Mouse (Mus musculus): Measurements from ENCODE around the gene Lmcd1. TPM values are rescaled to one million over a fixed set of nuclear protein-coding genes. Genes with fewer than 3 reads are reported as not detected.
"Not testable (repeated sequence)": the region's sequence is repeated elsewhere in the genome, so short reads cannot be mapped to it uniquely, and the experiment has no call there.

The Lmcd1 gene
- polyA plus RNA-seq (2016; fragmentation: Nextera tagmentation; extraction: Ambion mirVana), result 13.1 and 16.4 TPM in 2 replicates

DNA sequence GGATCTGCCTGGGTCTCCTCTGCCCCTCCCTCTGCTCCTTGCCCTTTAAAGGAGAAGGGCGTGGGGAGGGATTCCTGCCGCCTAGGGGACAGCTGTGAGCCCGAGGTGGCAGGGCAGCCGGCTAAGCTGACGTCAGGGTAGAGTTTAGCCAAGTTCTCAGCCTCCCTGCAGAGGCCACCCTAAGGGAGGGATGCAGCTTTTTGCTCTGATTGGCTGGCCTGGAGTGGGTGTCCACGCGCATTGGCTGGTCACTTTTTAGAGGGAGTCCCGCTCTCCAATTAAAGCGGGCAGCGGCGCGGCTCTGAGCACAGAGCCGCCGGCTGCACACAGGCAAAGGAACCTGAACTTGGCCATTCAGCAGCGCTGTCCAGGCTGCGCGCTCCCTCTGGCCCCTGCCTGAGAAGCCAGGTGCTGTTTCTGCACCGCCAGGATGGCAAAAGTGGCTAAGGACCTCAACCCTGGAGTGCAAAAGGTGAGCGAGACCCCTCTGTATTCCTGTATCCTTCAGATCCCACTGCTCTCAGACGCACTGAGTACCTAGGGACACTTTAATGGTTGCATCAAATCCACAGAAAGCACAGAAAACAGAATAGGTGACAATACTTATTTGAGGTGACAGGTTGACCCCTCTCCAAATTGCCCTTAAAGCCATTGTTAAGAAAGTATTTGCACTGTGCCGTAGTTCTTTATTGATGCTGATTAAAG is at the start of gene Lmcd1:
TSS of gene Lmcd1 (plus strand) at position 258 of the 705 bp plus-strand sequence.
- peak within 1 kb of the TSS; percentile 67 for H3K4me2 ChIP-seq (replicated peaks)
- H3K27me3 ChIP-seq, result peaks cover 4% of the 10 kb centered on the region; the same call in 1 of the 2 replicates
- H3K27ac ChIP-seq, result peak within 1 kb of the TSS; percentile 81
- H3K9me3 ChIP-seq (replicated peaks), result no peaks in the 10 kb centered on the region
- peak; percentile 95 for ATAC-seq (ENCODE audit: low FRiP score)
- WGBS, result 4% methylated on average over 21 of the region's 21 CpGs
- H3K4me3 ChIP-seq, result peak within 1 kb of the TSS; percentile 29
- no peak within 1 kb of the TSS for H3K9ac ChIP-seq
- peaks cover 18% of the 10 kb centered on the region for H3K4me1 ChIP-seq
- no peaks in the 10 kb centered on the region for H3K36me3 ChIP-seq

DNA sequence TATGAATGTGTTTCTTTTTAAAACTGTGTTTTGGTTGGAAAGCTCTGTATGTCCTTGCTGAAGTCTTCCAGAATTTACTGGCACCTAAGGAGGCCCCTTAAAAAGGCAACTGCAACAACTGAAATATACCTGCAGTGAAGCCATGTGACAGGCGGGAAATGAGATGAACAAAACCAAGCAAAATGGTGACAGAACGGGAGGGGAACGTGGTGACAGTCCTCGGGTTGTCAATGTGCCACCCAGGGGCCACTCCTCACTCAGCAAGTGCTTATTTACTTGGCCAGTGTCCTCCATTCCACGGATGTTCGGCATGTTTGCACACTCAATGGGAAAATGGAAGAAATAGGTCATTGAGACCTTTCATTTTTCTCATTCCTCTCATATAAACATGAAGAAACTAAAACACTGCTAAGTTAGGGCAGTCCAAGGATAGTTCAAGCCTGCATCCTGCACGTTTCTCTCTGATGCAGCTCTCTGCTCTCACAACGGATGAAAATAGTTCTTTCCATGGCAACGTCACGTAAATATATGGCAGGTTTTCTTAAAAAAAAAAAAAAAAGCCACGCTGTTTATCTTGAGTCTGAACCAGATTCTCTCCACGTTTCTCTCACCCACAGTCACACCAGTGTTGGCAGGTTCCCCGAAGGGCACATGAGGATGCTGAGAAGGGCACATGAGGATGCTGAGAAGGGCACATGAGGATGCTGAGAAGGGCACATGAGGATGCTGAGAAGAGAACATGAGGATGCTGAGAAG is 49.5 kb upstream of the Lmcd1 start:
- H3K4me3 ChIP-seq, result no peak overlapping the region
- H3K27me3 ChIP-seq, result no peaks in the 10 kb centered on the region
- no peak overlapping the region for H3K9ac ChIP-seq
- no peaks in the 10 kb centered on the region for H3K36me3 ChIP-seq
- no peak overlapping the region for H3K27ac ChIP-seq
- 77% methylated on average over 13 of the region's 13 CpGs for WGBS
- H3K4me2 ChIP-seq (replicated peaks), result no peak overlapping the region
- no peaks in the 10 kb centered on the region for H3K9me3 ChIP-seq (replicated peaks)
- no peaks in the 10 kb centered on the region for H3K4me1 ChIP-seq
- ATAC-seq (ENCODE audit: low FRiP score), result no peak

DNA sequence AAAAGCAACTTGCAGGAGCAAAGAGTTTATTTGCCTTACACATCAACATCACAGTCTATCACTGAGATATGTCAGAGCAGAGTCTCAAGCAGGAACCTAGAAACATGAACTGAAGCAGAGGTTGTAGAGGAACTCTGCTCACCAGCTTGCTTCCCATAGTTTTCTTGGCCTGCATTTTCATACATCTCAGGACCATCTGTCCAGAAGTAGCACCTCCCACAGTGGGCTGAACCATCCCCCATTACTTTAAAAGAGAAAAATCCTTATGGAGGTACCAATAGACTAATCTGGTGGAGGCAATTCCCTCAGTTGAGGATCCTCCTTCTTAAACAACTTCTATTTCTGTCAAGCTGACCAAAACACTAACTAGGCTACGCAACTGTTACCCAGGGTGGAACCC is 36.8 kb upstream of the Lmcd1 start:
- Histone ChIP-seq H3K4me3 (no peak overlapping the region), H3K9ac (no peak overlapping the region), H3K36me3 (no peaks in the 10 kb centered on the region), H3K27ac (no peak overlapping the region), H3K27me3 (no peaks in the 10 kb centered on the region), H3K4me2 (replicated peaks) (no peak overlapping the region), H3K9me3 (replicated peaks) (no peaks in the 10 kb centered on the region), H3K4me1 (no peaks in the 10 kb centered on the region)
- ATAC-seq (ENCODE audit: low FRiP score), result no peak
- WGBS, result 92% methylated on average over 1 of the region's 1 CpGs

DNA sequence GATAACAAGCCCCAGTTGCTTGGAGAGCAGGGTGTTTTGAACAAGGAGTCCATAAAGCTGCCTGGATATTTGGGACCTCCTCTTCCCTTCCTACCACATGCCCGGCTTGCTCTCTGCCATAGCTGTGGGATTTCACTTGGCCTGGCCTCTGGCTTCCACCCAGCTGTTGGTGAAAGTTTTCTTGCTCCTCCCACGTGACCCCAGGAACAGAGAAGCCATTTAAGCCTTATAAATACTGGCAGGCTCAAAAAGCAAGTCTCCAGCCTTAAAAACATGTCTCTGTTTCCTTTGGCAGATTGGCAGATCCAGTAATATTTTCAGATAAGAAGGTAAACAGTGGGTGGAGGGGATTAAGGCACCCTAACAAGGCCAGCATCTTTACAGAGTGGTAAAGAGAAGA is 31.3 kb upstream of the Lmcd1 start:
- 70% methylated on average over 2 of the region's 2 CpGs for WGBS
- no peak for ATAC-seq (ENCODE audit: low FRiP score)
- Histone ChIP-seq H3K27me3 (no peaks in the 10 kb centered on the region), H3K9ac (no peak overlapping the region), H3K4me3 (no peak overlapping the region), H3K4me1 (no peaks in the 10 kb centered on the region), H3K4me2 (replicated peaks) (no peak overlapping the region), H3K27ac (no peak overlapping the region), H3K9me3 (replicated peaks) (no peaks in the 10 kb centered on the region), H3K36me3 (no peaks in the 10 kb centered on the region)

DNA sequence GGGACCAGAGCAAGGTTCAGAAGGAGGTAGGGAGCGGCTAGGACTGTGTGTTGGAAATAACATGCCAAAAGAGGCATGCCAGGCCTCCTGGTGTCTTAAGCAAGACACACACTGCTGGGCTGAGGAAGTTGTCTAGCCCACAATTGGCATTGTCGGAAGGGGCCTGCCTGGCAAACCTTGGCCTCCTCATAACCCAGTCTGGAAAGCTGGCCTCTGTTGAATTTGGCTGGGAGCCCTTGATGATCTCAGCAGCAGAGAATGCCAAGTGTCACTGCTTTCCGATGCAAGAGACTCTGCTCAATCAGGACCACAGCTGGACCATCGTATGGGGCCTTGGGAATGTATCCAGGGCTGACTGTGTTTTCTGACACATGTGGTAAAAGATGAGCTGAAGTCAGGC is 27.9 kb upstream of the Lmcd1 start:
- Histone ChIP-seq H3K27me3 (no peaks in the 10 kb centered on the region), H3K27ac (no peak overlapping the region), H3K4me2 (replicated peaks) (no peak overlapping the region), H3K4me1 (no peaks in the 10 kb centered on the region), H3K4me3 (no peak overlapping the region), H3K36me3 (no peaks in the 10 kb centered on the region), H3K9ac (no peak overlapping the region), H3K9me3 (replicated peaks) (no peaks in the 10 kb centered on the region)
- 0 out of 2 replicates have a peak, but pooled peaks have one; percentile 19 for ATAC-seq (ENCODE audit: low FRiP score)
- 78% methylated on average over 4 of the region's 4 CpGs for WGBS

DNA sequence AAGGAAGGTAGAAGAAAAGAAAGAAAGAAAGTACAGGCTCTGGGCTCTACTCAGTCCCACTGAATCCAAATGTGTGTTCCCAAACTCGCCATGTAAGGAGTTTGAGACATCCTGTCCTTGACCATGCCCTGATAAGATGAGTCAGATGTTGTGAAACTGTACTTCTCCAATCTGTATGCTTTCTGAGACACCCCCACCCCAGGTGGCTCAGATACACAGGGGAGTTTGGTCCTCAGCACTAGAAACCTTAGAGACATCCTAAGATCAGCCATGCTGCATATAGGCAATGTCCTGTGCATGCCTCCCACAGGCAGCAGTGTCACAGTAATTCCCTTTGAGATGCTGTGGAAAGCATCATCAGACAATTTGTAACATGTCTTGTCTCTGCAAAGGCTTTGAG is 26.9 kb upstream of the Lmcd1 start:
- Histone ChIP-seq H3K36me3 (no peaks in the 10 kb centered on the region), H3K9me3 (replicated peaks) (no peaks in the 10 kb centered on the region), H3K4me2 (replicated peaks) (no peak overlapping the region), H3K27me3 (no peaks in the 10 kb centered on the region), H3K4me3 (no peak overlapping the region), H3K27ac (no peak overlapping the region), H3K4me1 (no peaks in the 10 kb centered on the region), H3K9ac (no peak overlapping the region)
- WGBS, result 84% methylated on average over 1 of the region's 1 CpGs
- no peak for ATAC-seq (ENCODE audit: low FRiP score)

DNA sequence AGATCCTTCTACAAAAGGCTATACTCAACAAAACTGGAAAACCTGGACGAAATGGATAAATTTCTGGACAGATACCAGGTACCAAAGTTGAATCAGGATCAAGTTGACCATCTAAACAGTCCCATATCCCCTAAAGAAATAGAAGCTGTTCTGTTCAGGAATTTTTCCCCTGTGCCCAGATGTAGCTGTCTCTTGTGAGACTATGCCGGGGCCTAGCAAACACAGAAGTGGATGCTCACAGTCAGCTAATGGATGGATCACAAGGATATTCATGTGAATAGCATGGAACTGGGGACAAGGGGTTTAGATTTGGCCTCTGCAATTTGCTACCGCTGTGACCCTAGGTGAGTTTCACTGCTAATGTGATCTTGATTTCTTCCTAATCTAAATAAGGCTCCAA is 19.6 kb upstream of the Lmcd1 start:
- H3K4me3 ChIP-seq; H3K4me1 ChIP-seq; H3K9me3 ChIP-seq (replicated peaks); H3K36me3 ChIP-seq; H3K27me3 ChIP-seq; H3K4me2 ChIP-seq (replicated peaks); H3K27ac ChIP-seq; H3K9ac ChIP-seq; ATAC-seq (ENCODE audit: low FRiP score): not testable (repeated sequence)
- WGBS, result 92% methylated on average over 3 of the region's 3 CpGs

DNA sequence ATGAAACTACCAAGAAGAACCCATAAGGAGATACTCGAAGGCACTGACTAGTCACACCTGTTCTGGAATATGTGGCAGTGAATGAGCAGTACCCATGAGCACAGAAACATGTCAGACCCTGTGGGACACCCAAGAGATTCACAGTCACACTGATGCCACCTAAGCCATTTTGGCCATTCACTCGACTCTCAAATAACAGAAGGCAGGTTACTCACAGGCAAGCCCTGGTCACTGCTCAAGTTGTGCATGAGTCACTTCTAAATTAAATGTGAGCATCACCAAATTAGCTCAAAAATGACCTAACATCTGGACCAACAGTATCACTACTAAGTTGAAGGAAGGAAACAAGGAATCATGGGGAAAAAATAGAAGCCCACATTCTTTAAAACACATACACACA is 18.6 kb upstream of the Lmcd1 start:
- H3K9me3 ChIP-seq (replicated peaks), result no peaks in the 10 kb centered on the region
- no peak overlapping the region for H3K4me3 ChIP-seq
- no peaks in the 10 kb centered on the region for H3K27me3 ChIP-seq
- H3K9ac ChIP-seq, result no peak overlapping the region
- 87% methylated on average over 2 of the region's 2 CpGs for WGBS
- H3K4me1 ChIP-seq, result no peaks in the 10 kb centered on the region
- ATAC-seq (ENCODE audit: low FRiP score), result no peak
- no peaks in the 10 kb centered on the region for H3K36me3 ChIP-seq
- no peak overlapping the region for H3K27ac ChIP-seq
- H3K4me2 ChIP-seq (replicated peaks), result no peak overlapping the region

DNA sequence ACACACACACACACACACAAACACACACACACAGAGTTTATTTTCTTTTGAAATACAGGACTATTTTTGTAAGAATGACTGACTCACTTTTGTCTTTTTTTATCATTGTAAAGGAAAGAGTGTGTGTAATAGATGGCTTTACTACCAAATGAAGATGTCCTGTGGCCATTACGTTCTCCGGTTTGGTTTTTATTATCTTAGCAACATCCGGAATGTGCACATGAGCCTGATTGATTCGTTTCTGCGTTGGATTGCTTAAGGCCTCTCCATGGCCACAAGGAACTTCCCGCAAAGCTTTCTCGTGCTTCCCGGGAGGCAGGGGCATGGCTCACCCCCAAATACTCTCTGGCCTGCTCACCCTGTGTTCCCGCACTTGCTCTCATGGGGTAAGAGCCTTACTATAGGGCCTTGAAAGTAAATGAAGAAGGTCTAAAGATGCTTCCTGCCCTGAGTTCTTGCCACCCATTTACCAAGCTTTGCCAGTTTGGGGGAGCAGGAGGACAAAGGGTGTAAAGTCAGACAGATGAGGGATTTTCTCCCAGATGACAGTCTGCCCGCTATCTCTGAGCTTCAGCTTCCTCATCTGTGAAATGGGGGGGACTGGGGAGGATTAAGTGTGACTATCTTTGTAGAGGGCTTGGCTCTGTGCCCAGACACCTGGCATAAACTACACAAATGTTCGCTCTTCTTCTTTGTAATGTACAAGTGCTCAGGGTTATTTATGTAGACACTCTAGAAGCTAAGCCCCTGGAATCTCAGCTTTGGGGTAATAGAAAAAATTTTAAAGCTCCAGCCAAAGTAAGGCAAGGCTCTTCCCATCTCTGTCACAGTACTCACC is 18.0 kb upstream of the Lmcd1 start:
- Histone ChIP-seq H3K4me2 (replicated peaks) (no peak overlapping the region), H3K36me3 (no peaks in the 10 kb centered on the region), H3K27me3 (no peaks in the 10 kb centered on the region), H3K4me1 (no peaks in the 10 kb centered on the region), H3K9me3 (replicated peaks) (no peaks in the 10 kb centered on the region), H3K27ac (no peak overlapping the region), H3K4me3 (no peak overlapping the region), H3K9ac (no peak overlapping the region)
- ATAC-seq (ENCODE audit: low FRiP score), result no peak
- 87% methylated on average over 11 of the region's 11 CpGs for WGBS

DNA sequence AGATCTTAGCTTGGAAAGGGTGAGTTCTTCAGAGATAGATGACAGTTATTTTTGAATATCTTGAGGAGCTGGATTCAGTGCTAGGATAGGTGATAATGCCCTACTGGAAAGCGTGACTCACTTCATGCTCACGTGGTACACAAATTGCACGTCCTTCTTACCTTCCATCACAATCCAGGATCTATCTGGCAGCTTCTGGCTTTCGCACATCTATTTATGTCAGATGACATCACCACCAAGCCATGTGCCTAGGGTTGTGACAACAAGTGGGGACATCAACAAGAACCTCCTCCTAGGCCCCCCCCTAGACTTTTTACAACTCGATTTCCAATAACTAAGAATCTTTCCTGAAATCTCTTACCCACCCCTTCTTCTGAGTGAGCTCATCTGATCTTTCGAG is 17.0 kb upstream of the Lmcd1 start:
- H3K27ac ChIP-seq, result no peak overlapping the region
- H3K36me3 ChIP-seq, result no peaks in the 10 kb centered on the region
- no peaks in the 10 kb centered on the region for H3K27me3 ChIP-seq
- no peaks in the 10 kb centered on the region for H3K4me1 ChIP-seq
- H3K9me3 ChIP-seq (replicated peaks), result no peaks in the 10 kb centered on the region
- H3K4me2 ChIP-seq (replicated peaks), result no peak overlapping the region
- H3K4me3 ChIP-seq, result no peak overlapping the region
- ATAC-seq (ENCODE audit: low FRiP score), result no peak
- no peak overlapping the region for H3K9ac ChIP-seq
- 89% methylated on average over 6 of the region's 6 CpGs for WGBS

DNA sequence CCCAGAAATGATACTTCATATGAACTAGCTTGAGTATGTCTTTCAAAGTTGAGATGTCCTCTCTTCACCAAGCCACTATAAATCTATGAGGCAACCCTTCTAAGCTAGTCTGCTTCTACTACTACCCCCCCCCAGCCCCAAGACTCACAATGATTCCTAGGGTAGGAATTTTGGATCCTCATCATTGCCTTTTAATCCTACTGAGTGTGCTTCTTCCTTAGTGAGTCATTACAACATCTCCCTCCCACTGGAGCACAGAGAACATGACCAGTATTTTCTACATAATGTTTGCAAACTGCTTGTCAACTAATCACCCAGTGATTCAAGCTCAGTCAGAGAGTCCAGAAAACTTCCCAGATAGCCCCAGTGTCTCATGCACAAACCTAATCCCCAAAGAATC is 12.5 kb upstream of the Lmcd1 start:
- no peak overlapping the region for H3K4me2 ChIP-seq (replicated peaks)
- no peak for ATAC-seq (ENCODE audit: low FRiP score)
- H3K36me3 ChIP-seq, result no peaks in the 10 kb centered on the region
- H3K9me3 ChIP-seq (replicated peaks), result no peaks in the 10 kb centered on the region
- H3K27ac ChIP-seq, result no peak overlapping the region
- H3K9ac ChIP-seq, result no peak overlapping the region
- no peaks in the 10 kb centered on the region for H3K27me3 ChIP-seq
- H3K4me1 ChIP-seq, result no peaks in the 10 kb centered on the region
- H3K4me3 ChIP-seq, result no peak overlapping the region

DNA sequence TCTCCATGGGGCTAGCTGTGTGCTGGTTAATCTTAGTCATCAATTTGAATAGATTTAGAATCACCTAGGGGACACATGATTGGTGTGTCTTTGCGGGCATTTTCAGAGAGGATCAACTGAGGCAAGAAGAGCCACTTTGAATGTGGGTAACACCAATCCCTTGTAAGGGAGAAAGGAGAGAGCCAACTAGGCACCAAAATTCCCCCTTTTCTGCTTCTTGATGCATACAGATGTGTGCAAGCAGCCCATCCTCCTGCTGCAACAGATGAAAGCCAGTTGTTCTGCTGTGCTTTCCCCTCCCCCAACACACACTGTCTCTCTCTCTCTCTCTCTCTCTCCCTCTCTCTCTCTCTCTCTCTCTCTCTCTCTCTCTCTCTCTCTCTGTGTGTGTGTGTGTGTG is 9.2 kb upstream of the Lmcd1 start:
- no peak overlapping the region for H3K4me3 ChIP-seq
- H3K27me3 ChIP-seq, result no peaks in the 10 kb centered on the region
- H3K9me3 ChIP-seq (replicated peaks), result no peaks in the 10 kb centered on the region
- no peak for ATAC-seq (ENCODE audit: low FRiP score)
- no peak overlapping the region for H3K9ac ChIP-seq
- no peak overlapping the region for H3K4me2 ChIP-seq (replicated peaks)
- 97% methylated on average over 1 of the region's 1 CpGs for WGBS
- no peaks in the 10 kb centered on the region for H3K4me1 ChIP-seq
- no peaks in the 10 kb centered on the region for H3K36me3 ChIP-seq
- no peak overlapping the region for H3K27ac ChIP-seq

All from hindbrain, embryonic 12.5 days (tissue).